Mouse (Mus musculus) lung, postnatal 14 days (tissue): ENCODE data around the gene Snapc4.

ENCODE experiments used
- DNase-seq: peaks from one replicate; pipeline ENCODE4 v3.0.0; 2021

Gene Snapc4

GRCm38 (mm10) chr2:26338302-26339203, 41.9 kb downstream of the Snapc4 start:
- DNase-seq: no peak

DNA sequence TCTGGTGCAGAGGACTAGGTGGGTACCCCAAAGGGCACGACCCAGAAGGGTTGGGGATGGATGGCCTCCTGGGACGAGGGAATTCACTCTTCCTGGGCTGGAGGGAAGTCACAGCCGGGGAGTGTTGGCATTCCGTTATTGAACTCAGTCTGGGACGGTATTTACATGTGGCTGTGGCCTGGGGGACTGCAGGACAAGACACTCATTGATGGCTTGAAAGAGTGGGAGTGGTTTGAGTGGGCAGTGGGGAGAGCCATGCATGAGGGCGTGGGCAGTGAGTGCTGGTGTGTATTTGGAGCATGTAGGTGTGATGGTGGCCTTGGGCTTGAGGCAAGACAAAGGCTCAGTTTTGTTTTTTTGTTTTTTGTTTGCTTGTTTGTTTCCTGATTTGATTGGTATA, 49.8 kb downstream of the Snapc4 start:
- no peak for DNase-seq

DNA sequence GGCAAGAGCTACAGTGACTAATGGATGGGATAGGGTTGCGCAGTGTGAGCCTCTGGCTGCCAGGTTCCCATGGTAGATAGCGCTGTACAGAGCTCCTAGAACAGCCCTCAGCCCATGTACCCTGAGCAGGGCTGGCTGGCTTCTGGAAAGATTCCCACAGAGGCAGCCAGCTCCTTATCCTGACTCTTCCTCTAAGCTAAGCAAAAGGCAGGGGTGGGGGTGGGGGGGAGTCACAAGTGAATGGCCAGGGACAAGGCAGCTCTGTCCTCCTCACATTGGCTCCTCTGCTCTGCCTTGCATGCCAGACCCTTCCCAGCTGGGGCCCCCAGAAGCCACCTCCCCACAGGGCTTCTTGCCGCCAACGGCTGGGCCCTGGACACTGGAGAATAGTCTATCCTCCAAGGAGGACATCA, 50.4 kb downstream of the Snapc4 start:
- DNase-seq: no peak

DNA sequence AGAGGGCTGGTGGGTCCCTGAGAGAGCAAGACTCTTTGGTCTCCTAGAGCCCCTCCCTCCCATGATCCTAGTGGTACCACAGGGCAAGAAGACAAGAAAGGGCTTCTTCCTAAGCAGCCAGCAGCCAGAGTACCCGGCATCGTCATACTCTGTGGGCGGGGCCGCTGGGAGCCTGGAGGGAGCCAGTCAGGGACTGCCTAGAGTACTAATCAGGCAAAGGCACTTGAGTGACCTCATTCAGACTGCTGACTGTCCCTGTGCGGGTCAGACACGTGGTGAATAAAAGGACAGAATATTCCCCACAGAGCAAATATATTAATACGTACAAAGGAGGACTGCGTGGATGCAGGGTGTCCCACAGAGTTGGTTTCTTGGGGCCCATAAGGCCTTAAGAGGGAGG, 51.1 kb downstream of the Snapc4 start:
- no peak for DNase-seq

DNA sequence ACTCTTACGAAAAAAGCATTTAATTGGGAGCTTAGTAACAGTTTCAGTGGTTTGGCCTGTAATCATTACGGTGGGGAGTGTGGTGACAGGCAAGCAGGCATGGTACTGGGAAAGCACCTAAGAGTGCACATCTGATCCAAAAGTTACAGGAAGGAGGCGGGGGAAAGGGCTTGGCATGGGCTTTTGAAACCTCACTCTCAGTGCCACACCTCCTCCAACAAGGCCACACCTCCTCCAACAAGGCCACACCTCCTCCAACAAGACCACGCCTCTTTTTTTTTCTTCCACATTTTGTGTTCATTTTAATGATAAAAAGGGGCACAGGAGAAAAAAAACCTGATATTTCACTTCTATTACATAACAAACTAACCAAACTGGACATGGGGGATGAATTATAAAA, 52.6 kb downstream of the Snapc4 start:
- no peak for DNase-seq

DNA sequence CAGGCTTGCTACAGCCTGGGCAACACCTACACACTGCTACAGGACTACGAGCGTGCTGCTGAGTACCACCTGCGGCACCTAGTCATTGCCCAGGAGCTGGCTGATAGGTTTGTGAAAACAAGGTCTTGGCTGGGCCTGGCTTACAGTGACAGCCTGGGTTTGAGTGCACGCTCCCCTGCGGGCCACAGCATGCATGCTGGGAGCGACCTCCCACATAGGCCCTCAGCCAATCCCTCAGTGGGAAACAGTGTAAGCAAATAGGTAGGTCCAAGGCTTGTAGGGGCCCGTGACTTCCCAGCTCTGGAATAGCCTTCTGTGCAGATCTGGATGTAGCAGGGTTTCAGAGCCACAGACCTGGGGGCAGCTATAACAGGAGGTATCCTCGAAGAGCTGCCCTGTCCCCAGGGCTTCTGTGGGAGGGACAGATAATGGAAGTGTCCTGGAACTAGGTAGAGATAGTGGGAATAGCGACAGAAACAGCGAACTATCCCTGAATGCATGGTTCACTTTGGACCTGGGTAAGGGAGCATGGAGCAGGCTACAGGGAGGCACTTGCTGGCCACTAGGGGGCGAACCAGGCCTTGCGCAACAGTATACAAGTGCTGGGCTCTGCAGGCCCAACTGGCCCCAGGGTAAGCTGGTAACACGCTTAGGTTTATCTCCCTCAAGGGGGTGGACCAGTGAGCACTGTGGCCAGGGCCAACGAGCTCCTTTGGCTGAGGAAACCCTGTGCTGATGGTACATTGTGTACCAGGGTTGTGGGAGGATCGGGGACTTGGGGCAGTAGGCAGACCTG, 54.9 kb downstream of the Snapc4 start:
- peak; percentile 75 for DNase-seq

- DNase-seq: no peak
Observed at GRCm38 (mm10) chr2:26324917-26325316, 55.5 kb downstream of the Snapc4 start.

GRCm38 (mm10) chr2:26323589-26324325, 56.7 kb downstream of the Snapc4 start:
- no peak for DNase-seq

- no peak for DNase-seq
Observed at GRCm38 (mm10) chr2:26320245-26321185, 59.9 kb downstream of the Snapc4 start.

DNA sequence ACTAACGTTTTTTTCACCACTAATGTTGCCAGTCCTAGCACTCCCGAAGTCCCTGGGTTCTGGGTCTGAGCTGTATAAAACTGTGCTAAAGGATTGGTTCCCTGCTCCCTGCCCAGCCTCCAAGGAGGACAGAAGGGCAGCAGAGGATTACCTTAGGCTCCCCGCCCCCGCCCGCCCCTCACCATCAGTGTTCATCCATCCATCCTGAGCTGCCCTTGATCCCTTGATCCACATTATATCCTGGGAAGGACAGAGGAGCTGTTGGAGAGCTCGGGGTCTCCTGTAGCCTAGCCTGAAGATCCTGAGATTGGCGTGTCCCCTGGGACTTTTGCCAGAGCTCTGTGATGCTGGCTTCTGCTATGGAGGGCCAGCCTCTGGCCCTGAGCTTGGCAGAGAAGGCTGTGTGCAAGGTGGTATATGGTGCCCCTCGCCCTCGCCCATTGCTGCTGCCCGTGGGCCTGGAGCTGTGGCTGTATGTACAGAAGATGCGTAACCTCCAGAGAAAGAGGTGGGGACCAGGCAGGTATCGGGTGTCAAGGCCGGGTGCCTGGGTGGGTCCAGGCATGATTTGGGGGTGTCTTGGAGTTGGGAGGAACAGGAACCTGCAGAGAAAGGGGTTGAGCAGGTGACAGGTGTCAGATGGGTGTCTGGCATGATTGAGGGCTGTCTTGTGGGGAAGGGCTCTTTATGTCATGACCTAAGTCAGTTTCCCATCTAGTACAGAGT, 60.8 kb downstream of the Snapc4 start:
- no peak for DNase-seq

- DNase-seq: no peak
Observed at GRCm38 (mm10) chr2:26319109-26319508, 61.3 kb downstream of the Snapc4 start.

- no peak for DNase-seq
Observed at GRCm38 (mm10) chr2:26317991-26318672, 62.3 kb downstream of the Snapc4 start.

DNA sequence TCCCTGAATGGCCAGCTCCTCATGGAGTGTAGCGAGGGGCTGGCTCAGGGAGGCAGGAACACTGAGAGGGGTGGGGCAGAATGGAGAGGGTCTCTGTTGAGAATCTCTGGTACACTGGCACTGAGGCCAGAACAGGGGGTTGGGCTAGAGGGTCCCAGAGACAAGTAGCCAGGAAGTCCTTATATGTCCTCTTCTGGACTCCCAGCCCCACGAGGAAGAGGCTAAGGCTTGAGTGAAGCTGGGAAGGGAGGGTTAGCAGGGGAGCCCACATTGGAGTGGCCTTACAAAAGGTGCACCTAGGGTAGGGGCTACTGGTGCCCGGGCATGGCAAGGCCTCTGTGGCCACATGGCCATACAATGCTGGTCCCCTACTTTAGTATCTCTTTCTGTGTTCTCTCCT, 63.1 kb downstream of the Snapc4 start:
- DNase-seq: no peak

GRCm38 (mm10) chr2:26316576-26317246, 63.7 kb downstream of the Snapc4 start:
- peak; percentile 26 for DNase-seq

GRCm38 (mm10) chr2:26315925-26316311, 64.5 kb downstream of the Snapc4 start:
- peak; percentile 57 for DNase-seq

DNA sequence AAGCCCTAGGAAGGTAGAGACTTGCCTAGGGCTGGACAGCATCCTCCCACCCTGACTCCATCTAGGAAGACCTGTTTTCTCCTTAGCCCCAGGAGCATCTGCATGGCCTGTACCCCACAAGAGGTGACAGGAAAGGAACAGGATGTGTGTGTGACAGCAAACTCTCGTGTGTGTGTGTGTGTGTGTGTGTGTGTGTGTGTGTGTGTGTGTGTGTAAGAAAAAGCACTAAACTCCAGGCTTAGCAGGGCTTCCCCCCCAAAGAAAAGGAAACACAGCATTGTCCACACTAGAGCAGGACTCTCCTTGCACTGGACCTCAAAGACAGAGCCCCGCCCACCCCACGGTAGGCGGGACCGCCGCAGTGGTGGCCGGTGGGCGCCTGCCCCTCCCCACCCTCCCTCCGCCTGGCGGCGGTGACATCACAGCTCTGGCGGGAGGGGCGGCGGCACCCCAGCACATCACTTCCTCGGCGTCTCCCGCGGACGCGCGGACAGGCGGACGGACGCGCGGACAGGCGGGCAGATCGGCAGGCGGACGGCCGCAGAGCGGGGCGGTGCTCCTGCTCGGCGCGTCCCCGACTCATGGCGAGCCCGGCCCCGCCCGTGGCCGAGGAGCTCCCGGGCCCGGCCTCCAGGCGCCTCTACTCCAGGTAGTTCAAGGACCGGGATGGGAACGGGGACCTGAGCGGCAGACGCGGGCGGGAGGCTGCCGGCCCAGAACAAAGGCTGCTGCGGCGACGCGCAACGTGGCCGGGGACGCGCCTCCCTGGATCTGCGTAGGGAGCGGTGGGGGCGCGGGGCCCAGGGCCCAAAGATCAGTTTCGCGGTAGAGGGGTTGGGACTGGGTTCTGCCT, 65.2 kb downstream of the Snapc4 start, which contains the start of gene Gpsm1:
TSS of gene Gpsm1 (plus strand) at position 444 of the 853 bp plus-strand sequence.
- peak; percentile 89 for DNase-seq

DNA sequence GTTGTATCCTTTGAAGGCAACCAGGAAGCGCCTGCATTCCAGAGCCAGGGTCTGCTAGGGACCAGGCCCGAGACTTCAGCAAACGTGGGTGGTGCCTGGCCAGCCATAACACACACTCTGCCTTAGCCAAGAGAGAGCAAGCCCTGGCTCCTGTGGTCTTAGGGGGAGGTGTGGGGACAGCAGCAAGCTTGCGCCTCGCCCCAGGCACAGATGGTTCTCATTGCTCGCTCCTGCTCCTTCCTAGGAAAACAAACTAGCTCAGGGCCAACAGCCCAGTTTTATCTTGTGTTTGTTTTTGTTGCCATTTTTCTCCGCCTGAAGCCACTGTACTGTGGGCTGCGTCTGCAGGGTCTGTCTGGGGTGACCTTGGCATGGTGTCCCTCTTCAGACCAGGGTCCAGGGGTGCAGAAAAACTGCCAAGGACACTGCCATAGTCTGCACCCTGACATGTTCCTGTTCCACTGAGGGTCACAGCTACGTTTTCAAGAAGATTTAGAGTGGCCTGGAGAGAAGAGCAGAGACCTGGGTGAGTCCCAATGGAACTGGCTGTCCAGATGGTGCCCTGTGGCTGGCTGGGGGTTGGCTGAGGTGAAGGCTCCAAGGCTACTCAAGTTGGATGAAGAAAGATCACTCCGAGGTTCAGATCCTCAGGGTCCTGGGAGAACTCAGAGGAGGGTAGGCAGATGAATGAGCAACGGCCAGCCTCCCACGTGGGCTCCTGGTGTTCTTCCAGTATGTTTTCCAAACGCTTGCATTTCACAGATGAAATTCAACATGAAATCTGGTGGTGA, 66.0 kb downstream of the Snapc4 start:
- DNase-seq: peak; percentile 71

GRCm38 (mm10) chr2:26313394-26313793, 67.1 kb downstream of the Snapc4 start:
- no peak for DNase-seq
